Mouse (Mus musculus) lung, embryonic 14.5 days (tissue): Measurements from ENCODE around the gene Mob1b. TPM values are rescaled to one million over a fixed set of nuclear protein-coding genes. Genes with fewer than 3 reads are reported as not detected.
"Not testable (repeated sequence)": the region's sequence is repeated elsewhere in the genome, so short reads cannot be mapped to it uniquely, and the experiment has no call there.

ENCODE experiments used
- ATAC-seq: fragments of 200-750 bp; cut with Nextera tagmentation; 2 replicates; pipeline ENCODE4 v1.8.0; 2017; ENCODE audit warnings: mild to moderate bottlenecking, moderate TSS enrichment, moderate library complexity; ENCODE audit not compliant: insufficient read depth
- DNase-seq: peaks from one replicate; pipeline ENCODE4 v3.0.0-alpha.2; 2015
- H3K27ac ChIP-seq: fragments of 300-500 bp; sonication (generic); 2 replicates; pipeline ENCODE4 v1.5.1; 2014; ENCODE audit warnings: low read depth, mild to moderate bottlenecking, moderate library complexity
- H3K27me3 ChIP-seq: fragments of 300-500 bp; sonication (generic); 2 replicates; pipeline ENCODE4 v1.6.1; 2014; ENCODE audit warnings: low read length, control low read depth; ENCODE audit not compliant: insufficient read depth
- H3K36me3 ChIP-seq: fragments of 300-500 bp; sonication (generic); 2 replicates; pipeline ENCODE4 v1.6.1; 2014; ENCODE audit warnings: control low read depth; ENCODE audit not compliant: insufficient read depth
- H3K4me1 ChIP-seq: fragments of 300-500 bp; sonication (generic); 2 replicates; pipeline ENCODE4 v1.6.1; 2014; ENCODE audit warnings: antibody characterized with exemption, control low read depth; ENCODE audit not compliant: insufficient read depth
- H3K4me2 ChIP-seq: fragments of 300-500 bp; sonication (generic); 2 replicates; pipeline ENCODE4 v1.6.1; 2014; ENCODE audit warnings: mild to moderate bottlenecking
- H3K4me3 ChIP-seq: fragments of 300-500 bp; sonication (generic); 2 replicates; pipeline ENCODE4 v1.5.1; 2014; ENCODE audit warnings: low read depth, low read length
- H3K9ac ChIP-seq: fragments of 300-500 bp; sonication (generic); 2 replicates; pipeline ENCODE4 v1.6.1; 2014
- H3K9me3 ChIP-seq: fragments of 300-500 bp; sonication (generic); 2 replicates; pipeline ENCODE4 v1.6.1; 2016; ENCODE audit warnings: low read depth, low read length, control low read depth
- CTCF ChIP-seq: IDR thresholded peaks from 2 replicates; pipeline ENCODE4 v1.5.1; 2016; ENCODE audit warnings: antibody characterized with exemption, low read depth
- WGBS: fragments of 180-500 bp; shearing (Covaris S2); extraction: QIAGEN DNeasy Blood & Tissue Kit; methylation state at CpG from one replicate; pipeline ENCODE4 v1.1.7; 2014; 5-methylcytosine and 5-hydroxymethylcytosine counted together
- polyA plus RNA-seq: library from polyadenylated mRNA; unstranded; fragments of >200 nt; fragmentation: Nextera tagmentation; extraction: Ambion mirVana; gene quantifications from 2 replicates; pipeline ENCODE4 v1.2.1, GENCODE M21; 2014

Gene Mob1b
- polyA plus RNA-seq, 1 experiment from 2014 or later: 16.0 TPM

DNA sequence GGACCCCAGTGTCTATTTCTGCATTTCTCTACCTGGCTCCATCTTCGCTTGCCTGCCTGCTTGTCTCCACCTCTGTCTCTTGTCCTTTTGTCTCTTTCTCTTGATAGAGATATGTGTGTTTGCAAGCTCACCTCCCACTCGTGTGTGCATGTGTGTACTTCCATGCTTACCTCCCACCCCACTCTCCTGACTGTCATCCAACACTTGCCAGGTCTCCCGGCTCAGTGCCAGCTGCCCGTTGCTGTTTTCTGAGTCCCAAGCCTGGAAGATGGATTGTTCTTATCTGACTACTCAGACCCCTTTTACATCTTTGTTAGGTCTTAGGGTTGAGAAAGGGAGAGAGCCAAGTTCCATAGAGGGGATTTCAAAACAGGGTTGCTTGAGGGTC is 1.6 kb downstream of the Mob1b start:
- H3K27me3 ChIP-seq: no peaks in the 10 kb centered on the region
- ATAC-seq: no peak
- H3K27ac ChIP-seq: peak overlapping the region; percentile 94; the same call in 1 of the 2 replicates
- peak overlapping the region; percentile 94 for H3K4me2 ChIP-seq
- H3K4me3 ChIP-seq: peak overlapping the region; percentile 96
- no peak for DNase-seq
- H3K9me3 ChIP-seq: no peaks in the 10 kb centered on the region
- no peak for TF ChIP-seq CTCF
- H3K36me3 ChIP-seq: no peaks in the 10 kb centered on the region
- H3K9ac ChIP-seq: peak overlapping the region; percentile 95
- H3K4me1 ChIP-seq: peaks cover 6% of the 10 kb centered on the region; the same call in 1 of the 2 replicates
- WGBS: 16% methylated on average over 4 of the region's 4 CpGs

DNA sequence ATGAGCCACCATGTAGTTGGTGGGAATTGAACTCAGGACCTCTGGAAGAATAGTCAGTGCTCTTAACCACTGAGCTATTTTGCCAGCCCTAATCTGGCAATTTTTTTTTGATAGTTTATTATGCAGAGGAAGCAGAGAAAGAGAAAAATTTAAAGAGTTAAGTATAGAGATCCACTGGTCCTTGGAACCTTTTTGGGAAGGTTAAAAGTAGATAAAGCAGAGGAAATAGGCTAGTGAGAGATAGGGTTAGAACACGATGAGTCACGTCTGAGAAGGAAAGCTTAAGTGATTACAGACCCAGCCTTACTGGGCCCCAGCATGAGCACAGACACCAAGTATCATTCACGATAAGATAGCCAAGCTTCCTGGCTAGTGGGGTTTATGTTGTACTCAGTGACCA is 3.4 kb downstream of the Mob1b start:
- no peak overlapping the region; the same call in 1 of the 2 replicates for H3K4me2 ChIP-seq
- DNase-seq (no peak), ATAC-seq (no peak)
- no peak for TF ChIP-seq CTCF
- H3K4me1 ChIP-seq: peaks cover 6% of the 10 kb centered on the region; the same call in 1 of the 2 replicates
- no peak overlapping the region for H3K9ac ChIP-seq
- no peaks in the 10 kb centered on the region for H3K36me3 ChIP-seq
- no peak overlapping the region for H3K4me3 ChIP-seq
- WGBS: 48% methylated on average over 3 of the region's 3 CpGs
- no peaks in the 10 kb centered on the region for H3K27me3 ChIP-seq
- no peaks in the 10 kb centered on the region for H3K9me3 ChIP-seq
- no peak overlapping the region for H3K27ac ChIP-seq

- no peak for DNase-seq
- 80% methylated on average over 3 of the region's 3 CpGs for WGBS
- Histone ChIP-seq H3K27ac (no peak overlapping the region), H3K9ac (no peak overlapping the region), H3K27me3 (no peaks in the 10 kb centered on the region), H3K4me3 (no peak overlapping the region), H3K4me2 (no peak overlapping the region), H3K4me1 (no peaks in the 10 kb centered on the region), H3K9me3 (no peaks in the 10 kb centered on the region), H3K36me3 (no peaks in the 10 kb centered on the region)
- no peak for TF ChIP-seq CTCF
- ATAC-seq: no peak
These were observed 7.0 kb downstream of the Mob1b start for GRCm38 (mm10) chr5:88727593-88728144.

- no peak for TF ChIP-seq CTCF
- no peaks in the 10 kb centered on the region for H3K27me3 ChIP-seq
- no peaks in the 10 kb centered on the region for H3K4me1 ChIP-seq
- H3K27ac ChIP-seq: no peak overlapping the region
- 90% methylated on average over 2 of the region's 2 CpGs for WGBS
- no peak overlapping the region for H3K9ac ChIP-seq
- H3K36me3 ChIP-seq: no peaks in the 10 kb centered on the region
- H3K4me3 ChIP-seq: no peak overlapping the region
- H3K9me3 ChIP-seq: no peaks in the 10 kb centered on the region
- ATAC-seq (no peak), DNase-seq (no peak)
- no peak overlapping the region for H3K4me2 ChIP-seq
These were observed 14.1 kb downstream of the Mob1b start for GRCm38 (mm10) chr5:88734786-88735185.

DNA sequence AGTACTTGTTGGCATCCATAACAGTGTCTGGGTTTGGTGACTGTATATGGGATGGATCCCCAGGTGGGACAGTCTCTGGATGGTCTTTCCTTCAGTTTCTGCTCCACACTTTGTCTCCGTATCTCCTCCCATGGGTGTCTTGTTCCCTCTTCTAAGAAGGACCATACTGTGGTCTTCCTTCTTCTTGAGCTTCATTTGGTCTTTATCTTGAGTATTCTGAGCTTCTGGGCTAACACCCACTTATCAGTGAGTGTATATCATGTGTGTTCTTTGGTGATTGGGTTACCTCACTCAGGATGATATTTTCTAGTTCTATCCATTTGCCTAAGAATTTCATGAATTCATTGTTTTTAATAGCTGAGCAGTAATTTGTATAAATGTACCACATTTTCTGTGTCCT is 20.4 kb downstream of the Mob1b start:
- H3K36me3 ChIP-seq, H3K9ac ChIP-seq: not testable (repeated sequence)

DNA sequence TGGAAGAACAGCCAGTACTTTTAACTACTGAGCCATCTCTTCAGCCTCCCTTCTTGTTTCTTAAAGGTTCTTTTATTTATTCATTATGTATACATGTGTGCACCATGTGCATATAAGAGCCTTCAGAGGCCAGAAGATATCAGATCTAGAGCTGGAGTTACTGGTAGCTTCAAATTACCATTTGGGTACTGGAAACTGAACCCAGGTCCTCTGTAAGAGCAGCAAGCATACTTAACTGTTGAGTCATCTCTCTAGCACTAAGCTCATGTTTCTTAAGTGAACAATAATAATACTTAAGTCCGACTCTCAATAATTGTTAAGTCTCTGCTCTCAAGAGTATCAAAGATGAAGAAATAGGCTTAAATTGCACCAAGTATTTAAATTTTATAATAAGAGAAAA is 27.1 kb downstream of the Mob1b start:
- ATAC-seq: no peak
- TF ChIP-seq CTCF: no peak
- no peaks in the 10 kb centered on the region for H3K27me3 ChIP-seq
- no peaks in the 10 kb centered on the region for H3K4me1 ChIP-seq
- DNase-seq: no peak
- 80% methylated on average over 1 of the region's 1 CpGs for WGBS
- H3K9ac ChIP-seq: no peak overlapping the region
- no peak overlapping the region for H3K27ac ChIP-seq
- H3K4me3 ChIP-seq: no peak overlapping the region
- H3K9me3 ChIP-seq: no peaks in the 10 kb centered on the region
- peaks cover 22% of the 10 kb centered on the region for H3K36me3 ChIP-seq
- no peak overlapping the region for H3K4me2 ChIP-seq

More for the DNA sequence above, 20.4 kb downstream of the Mob1b start:
- not testable (repeated sequence) for H3K27ac ChIP-seq, H3K27me3 ChIP-seq, H3K4me3 ChIP-seq, H3K4me2 ChIP-seq, ATAC-seq, H3K4me1 ChIP-seq, H3K9me3 ChIP-seq, DNase-seq
- WGBS: 100% methylated on average over 1 of the region's 1 CpGs

GRCm38 (mm10) chr5:88753199-88753598 is 32.5 kb downstream of the Mob1b start:
- H3K36me3 ChIP-seq: peaks cover 30% of the 10 kb centered on the region
- no peak overlapping the region for H3K27ac ChIP-seq
- no peak for TF ChIP-seq CTCF
- H3K9me3 ChIP-seq: no peaks in the 10 kb centered on the region
- DNase-seq: no peak
- H3K4me1 ChIP-seq: no peaks in the 10 kb centered on the region
- no peak overlapping the region for H3K9ac ChIP-seq
- H3K4me3 ChIP-seq: no peak overlapping the region
- no peaks in the 10 kb centered on the region for H3K27me3 ChIP-seq
- H3K4me2 ChIP-seq: no peak overlapping the region
- 75% methylated on average over 4 of the region's 4 CpGs for WGBS
- no peak for ATAC-seq
